Mouse (Mus musculus) heart, adult 2 months (tissue): ENCODE measurements around the gene Foxf1. TPM values are rescaled to one million over a fixed set of nuclear protein-coding genes. Genes with fewer than 3 reads are reported as not detected.

Source experiments
- DNase-seq, 2 experiments: peaks; one replicate each; pipeline ENCODE4 v3.0.0; 2021
- H3K27ac ChIP-seq: fragments of 200-600 bp; 2 replicates; pipeline ENCODE4 v1.8.1; 2022
- H3K27me3 ChIP-seq: fragments of 200-500 bp; 2 replicates; pipeline ENCODE4 v1.6.1; 2012; ENCODE audit warnings: mild to moderate bottlenecking, low read length, inconsistent platforms, mixed read lengths; ENCODE audit not compliant: control insufficient read depth, insufficient read depth
- H3K36me3 ChIP-seq: fragments of 200-500 bp; 2 replicates; pipeline ENCODE4 v1.6.1; 2012; ENCODE audit warnings: low read length, inconsistent platforms; ENCODE audit not compliant: control insufficient read depth, insufficient read depth
- H3K4me1 ChIP-seq: fragments of 200-500 bp; 2 replicates; pipeline ENCODE4 v1.6.1; 2011; ENCODE audit warnings: low read length; ENCODE audit not compliant: control insufficient read depth, insufficient read depth
- H3K4me3 ChIP-seq: fragments of 200-600 bp; 2 replicates; pipeline ENCODE4 v1.8.1; 2022
- H3K79me2 ChIP-seq: fragments of 200-500 bp; replicated peaks from 2 replicates; pipeline ENCODE4 v1.6.1; 2012; ENCODE audit warnings: mild to moderate bottlenecking, inconsistent platforms, low read length, moderate library complexity, mixed read lengths; ENCODE audit not compliant: control insufficient read depth, insufficient read depth
- H3K9ac ChIP-seq: fragments of 200-500 bp; 2 replicates; pipeline ENCODE4 v1.6.1; 2012; ENCODE audit warnings: low read depth, mild to moderate bottlenecking, control low read depth, inconsistent platforms, low read length, mixed read lengths
- CTCF ChIP-seq: fragments of 200-600 bp; IDR thresholded peaks from 2 replicates; pipeline ENCODE4 v1.8.1; 2022; ENCODE audit warnings: antibody characterized with exemption, mild to moderate bottlenecking, moderate library complexity
- EP300 ChIP-seq: fragments of 200-500 bp; IDR thresholded peaks from 2 replicates; pipeline ENCODE4 v1.6.1; 2011; ENCODE audit warnings: low read depth, low read length, control low read depth; ENCODE audit not compliant: insufficient read depth
- POLR2A ChIP-seq: fragments of 200-500 bp; IDR thresholded peaks from 2 replicates; pipeline ENCODE4 v1.6.1; 2011; ENCODE audit warnings: mild to moderate bottlenecking, low read depth, low read length, control low read depth; ENCODE audit not compliant: insufficient read depth
- WGBS: fragments of 180-500 bp; shearing (Covaris S2); methylation state at CpG from one replicate; pipeline ENCODE4 v1.1.7; 2018; 5-methylcytosine and 5-hydroxymethylcytosine counted together
- intact Hi-C: fragments of 180-260 bp; cut with DNase I; formaldehyde crosslinking; loops from one replicate; pipeline ENCODE4 v1.15.1; 2025
- microRNA-seq, 2 experiments: library from miRNA; unstranded; fragments of <30 nt; microRNA quantifications; one replicate each; pipeline ENCODE4 v1.2.0; 2021
- polyA plus RNA-seq: library from polyadenylated mRNA; depleted of rRNA; stranded (reverse); fragments of >200 nt; gene quantifications from 2 replicates; pipeline ENCODE4 v1.2.3, GENCODE M21; 2012; rRNA removed
- total RNA-seq, 2 experiments: library from RNA; stranded (reverse); gene quantifications; 2 replicates each; pipeline ENCODE4 v1.2.3; 2021

The Foxf1 gene
- total and polyA plus RNA-seq, 3 experiments: 0.13 to 1.2 (median 0.43) TPM

- H3K4me3 ChIP-seq: no peak overlapping the region
- DNase-seq: no peak
- no peak overlapping the region for H3K27ac ChIP-seq
- no peaks in the 10 kb centered on the region for H3K79me2 ChIP-seq
- H3K4me1 ChIP-seq: no peaks in the 10 kb centered on the region
- 89% methylated on average over 11 of the region's 11 CpGs for WGBS
- intact Hi-C loops: no loop called here
- no peaks in the 10 kb centered on the region for H3K36me3 ChIP-seq
- no peaks in the 10 kb centered on the region for H3K27me3 ChIP-seq
- no peak overlapping the region for H3K9ac ChIP-seq
- no peak for TF ChIP-seq CTCF
- no peak for TF ChIP-seq EP300
- TF ChIP-seq POLR2A: no peak
Observed at GRCm38 (mm10) chr8:121134512-121134911, 50.3 kb downstream of the Foxf1 start.

GRCm38 (mm10) chr8:121136856-121137255, 52.7 kb downstream of the Foxf1 start:
- TF ChIP-seq CTCF (0 out of 2 replicates have a peak, but pooled peaks have one; percentile 10), EP300 (no peak)
- no peak overlapping the region for H3K9ac ChIP-seq
- H3K27me3 ChIP-seq: no peaks in the 10 kb centered on the region
- DNase-seq: no peak
- H3K4me3 ChIP-seq: no peak overlapping the region
- H3K27ac ChIP-seq: no peak overlapping the region
- no peaks in the 10 kb centered on the region for H3K4me1 ChIP-seq
- 97% methylated on average over 6 of the region's 6 CpGs for WGBS
- no peaks in the 10 kb centered on the region for H3K79me2 ChIP-seq
- intact Hi-C loops: no loop called here
- no peaks in the 10 kb centered on the region for H3K36me3 ChIP-seq

Small RNAs within 50 kb of the gene (microRNA-seq; reads per million reads assigned to microRNA genes)
- gene Gm27530: 0 reads per million in 2 experiments

Other genes with a start within 250 kb of the Foxf1 start
- gene Mthfsd, start 24.0 kb downstream of the Foxf1 start, total RNA-seq: 10 to 100 TPM; 12.8 to 13.5 TPM
- 26.4 and 27.7 TPM in 2 replicates for gene Mthfsd, start 24.0 kb downstream of the Foxf1 start, polyA plus RNA-seq
- 1 to 10 TPM; 2.0 to 2.2 TPM for gene Foxc2, start 31.8 kb downstream of the Foxf1 start, total RNA-seq
- 0.97 and 2.0 TPM in 2 replicates for gene Foxc2, start 31.8 kb downstream of the Foxf1 start, polyA plus RNA-seq
- gene Foxl1, start 43.6 kb downstream of the Foxf1 start, total RNA-seq: under 1 TPM; 0.07 to 0.08 TPM
- 0.08 and 0.09 TPM in 2 replicates for gene Foxl1, start 43.6 kb downstream of the Foxf1 start, polyA plus RNA-seq